Mouse (Mus musculus) layer of hippocampus, postnatal 10 days (tissue): ENCODE results near the gene Myo9b. TPM values are rescaled to one million over a fixed set of nuclear protein-coding genes. Genes with fewer than 3 reads are reported as not detected.
A peak's percentile ranks its signal among the peaks of the same experiment; 100 is the strongest.
"Not testable (repeated sequence)": the region's sequence is repeated elsewhere in the genome, so short reads cannot be mapped to it uniquely, and the experiment has no call there.

Experiments used
- DNase-seq, 2 experiments: peaks; one replicate each; pipeline ENCODE4 v3.0.0; 2021; ENCODE audit warnings: low spot score in 2 of 2
- long read RNA-seq: library from polyadenylated mRNA; stranded (forward); transcript quantifications from one replicate; pipeline ENCODE4 v2.0.0, GENCODE M21; 2023
- total RNA-seq, 2 experiments: library from RNA; stranded (reverse); gene quantifications; 2 replicates each; pipeline ENCODE4 v1.2.3; 2021

Myo9b gene
- total RNA-seq, result 10 to 100 TPM; 33.2 to 36.6 TPM
- long read RNA-seq, partial matches to known transcripts, result 8 of 15 reads
- long read RNA-seq, other reads (novel, unspliced or antisense), result 7 of 15 reads

GRCm38 (mm10) chr8:71272286-71273150 is at the start of gene Myo9b, which contains the start of gene Haus8:
Myo9b (plus strand) TSS chr8:71272714.
Haus8 (minus strand) TSS chr8:71272934.
- peak; percentile 95 to 97 for DNase-seq

GRCm38 (mm10) chr8:71224560-71224959 is 48.0 kb upstream of the Myo9b start:
- no peak for DNase-seq

- DNase-seq, result no peak
Measured at GRCm38 (mm10) chr8:71242757-71243156, 29.8 kb upstream of the Myo9b start.

- no peak for DNase-seq
Measured at GRCm38 (mm10) chr8:71248203-71248602, 24.3 kb upstream of the Myo9b start.

- no peak for DNase-seq
Measured at GRCm38 (mm10) chr8:71256545-71257232, 15.8 kb upstream of the Myo9b start.

- DNase-seq, result no peak
Measured at GRCm38 (mm10) chr8:71261234-71261633, 11.3 kb upstream of the Myo9b start.

- no peak for DNase-seq
Measured at GRCm38 (mm10) chr8:71267690-71268089, 4.8 kb upstream of the Myo9b start.

- DNase-seq, result not testable (repeated sequence)
Measured at GRCm38 (mm10) chr8:71268286-71268685, 4.2 kb upstream of the Myo9b start.

GRCm38 (mm10) chr8:71271630-71272029 is 884 bp upstream of the Myo9b start:
- no peak for DNase-seq

GRCm38 (mm10) chr8:71273151-71273510 is 617 bp downstream of the Myo9b start:
- DNase-seq, result peak; percentile 32 to 47

- DNase-seq, result no peak
Measured at GRCm38 (mm10) chr8:71274478-71274877, 2.0 kb downstream of the Myo9b start.

- no peak for DNase-seq
Measured at GRCm38 (mm10) chr8:71276166-71276565, 3.7 kb downstream of the Myo9b start.

- DNase-seq, result not testable (repeated sequence)
Measured at GRCm38 (mm10) chr8:71279409-71279808, 6.9 kb downstream of the Myo9b start.

- not testable (repeated sequence) for DNase-seq
Measured at GRCm38 (mm10) chr8:71281731-71282130, 9.2 kb downstream of the Myo9b start.

GRCm38 (mm10) chr8:71282621-71283020 is 10.1 kb downstream of the Myo9b start:
- DNase-seq, result no peak

GRCm38 (mm10) chr8:71286223-71286622 is 13.7 kb downstream of the Myo9b start:
- DNase-seq, result not testable (repeated sequence)

- DNase-seq, result no peak
Measured at GRCm38 (mm10) chr8:71288441-71288949, 16.0 kb downstream of the Myo9b start.

- no peak for DNase-seq
Measured at GRCm38 (mm10) chr8:71289098-71289497, 16.6 kb downstream of the Myo9b start.

- no peak for DNase-seq
Measured at GRCm38 (mm10) chr8:71290211-71290610, 17.7 kb downstream of the Myo9b start.

GRCm38 (mm10) chr8:71290911-71291310 is 18.4 kb downstream of the Myo9b start:
- no peak for DNase-seq

- DNase-seq, result no peak
Measured at GRCm38 (mm10) chr8:71291351-71291750, 18.8 kb downstream of the Myo9b start.

GRCm38 (mm10) chr8:71293930-71294329 is 21.4 kb downstream of the Myo9b start:
- not testable (repeated sequence) for DNase-seq
